Mouse (Mus musculus) forebrain, embryonic 15.5 days (tissue): ENCODE results near the gene Ltbp2. TPM values are rescaled to one million over a fixed set of nuclear protein-coding genes. Genes with fewer than 3 reads are reported as not detected.
A peak's percentile ranks its signal among the peaks of the same experiment; 100 is the strongest.

Source experiments
- ATAC-seq: fragments of 200-750 bp; cut with Nextera tagmentation; replicated peaks from 2 replicates; pipeline ENCODE4 v1.8.0; 2017; ENCODE audit warnings: mild to moderate bottlenecking, moderate TSS enrichment, moderate library complexity
- H3K27ac ChIP-seq: fragments of 300-500 bp; sonication (generic); replicated peaks from 2 replicates; pipeline ENCODE4 v1.5.1; 2015; ENCODE audit warnings: mild to moderate bottlenecking, inconsistent platforms
- H3K27me3 ChIP-seq: fragments of 300-500 bp; sonication (generic); 2 replicates; pipeline ENCODE4 v1.6.1; 2015; ENCODE audit warnings: inconsistent platforms
- H3K36me3 ChIP-seq: fragments of 300-500 bp; sonication (generic); 2 replicates; pipeline ENCODE4 v1.6.1; 2015; ENCODE audit warnings: mild to moderate bottlenecking, inconsistent platforms
- H3K4me1 ChIP-seq: fragments of 300-500 bp; sonication (generic); 2 replicates; pipeline ENCODE4 v1.6.1; 2015; ENCODE audit warnings: inconsistent platforms
- H3K4me2 ChIP-seq: fragments of 300-500 bp; sonication (generic); replicated peaks from 2 replicates; pipeline ENCODE4 v1.6.1; 2015; ENCODE audit warnings: mild to moderate bottlenecking, inconsistent platforms
- H3K4me3 ChIP-seq: fragments of 300-500 bp; sonication (generic); 2 replicates; pipeline ENCODE4 v1.5.1; 2015; ENCODE audit warnings: mild to moderate bottlenecking, inconsistent platforms
- H3K9ac ChIP-seq: fragments of 300-500 bp; sonication (generic); replicated peaks from 2 replicates; pipeline ENCODE4 v1.6.1; 2015; ENCODE audit warnings: mild to moderate bottlenecking, inconsistent platforms
- H3K9me3 ChIP-seq: fragments of 300-500 bp; sonication (generic); 2 replicates; pipeline ENCODE4 v1.6.1; 2016; ENCODE audit warnings: inconsistent platforms
- WGBS: fragments of 180-500 bp; shearing (Covaris S2); methylation state at CpG from one replicate; pipeline ENCODE4 v1.1.7; 2015; ENCODE audit warnings: mixed read lengths; 5-methylcytosine and 5-hydroxymethylcytosine counted together
- polyA plus RNA-seq: library from polyadenylated mRNA; unstranded; fragments of >200 nt; fragmentation: Nextera tagmentation; extraction: Ambion mirVana; gene quantifications from 2 replicates; pipeline ENCODE4 v1.2.1, GENCODE M21; 2015

Gene Ltbp2
- 0.15 and 0.33 TPM in 2 replicates for polyA plus RNA-seq

GRCm38 (mm10) chr12:84876481-84877121 lies at the start of gene Ltbp2:
Gene Ltbp2, minus strand, starts transcription at chr12:84876532.
- Histone ChIP-seq H3K4me1 (peaks cover 15% of the 10 kb centered on the region), H3K27me3 (peaks cover 55% of the 10 kb centered on the region), H3K4me3 (peak within 1 kb of the TSS; percentile 31), H3K9me3 (no peaks in the 10 kb centered on the region), H3K27ac (no peak within 1 kb of the TSS), H3K4me2 (peak within 1 kb of the TSS; percentile 47), H3K36me3 (no peaks in the 10 kb centered on the region), H3K9ac (0 out of 2 replicates have a peak within 1 kb of the TSS, but pooled peaks have one; percentile 4)
- 0 out of 2 replicates have a peak, but pooled peaks have one; percentile 48 for ATAC-seq
- 2% methylated on average over 34 of the region's 34 CpGs for WGBS

GRCm38 (mm10) chr12:84924324-84924723 lies 48.0 kb upstream of the Ltbp2 start:
- no peak overlapping the region for H3K9ac ChIP-seq
- no peak overlapping the region for H3K27ac ChIP-seq
- 0 out of 2 replicates have a peak, but pooled peaks cover 3% of the 10 kb centered on the region for H3K4me1 ChIP-seq
- H3K27me3 ChIP-seq, result no peaks in the 10 kb centered on the region
- no peak overlapping the region for H3K4me3 ChIP-seq
- ATAC-seq, result no peak
- H3K4me2 ChIP-seq, result no peak overlapping the region
- H3K36me3 ChIP-seq, result peaks cover 73% of the 10 kb centered on the region
- H3K9me3 ChIP-seq, result no peaks in the 10 kb centered on the region
- WGBS, result 82% methylated on average over 5 of the region's 5 CpGs

DNA sequence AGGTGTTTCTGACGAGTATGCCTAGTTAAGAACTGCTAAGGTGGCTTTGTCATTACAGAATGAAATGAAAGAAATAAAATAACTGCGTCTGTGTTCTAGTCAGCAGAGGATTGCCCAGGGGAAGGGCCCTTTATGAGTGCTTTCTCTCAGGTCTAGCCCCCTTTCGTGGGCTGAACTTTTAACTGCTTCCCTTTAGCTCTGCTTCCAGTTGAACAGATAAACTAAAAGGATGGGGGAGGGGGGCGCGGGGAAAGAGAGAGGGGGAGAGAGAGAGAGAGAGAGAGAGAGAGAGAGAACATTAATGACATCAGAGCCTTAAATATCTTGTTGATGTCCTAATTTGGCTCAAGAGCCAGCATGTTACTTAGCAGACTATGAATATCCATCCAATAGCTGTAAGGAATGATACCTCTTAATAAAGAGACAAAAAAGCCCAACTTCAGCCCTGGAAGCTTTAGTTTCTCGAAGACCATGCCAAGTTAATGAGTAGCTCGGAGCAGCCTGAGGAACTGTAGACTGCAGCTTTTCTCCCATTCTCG lies 45.6 kb upstream of the Ltbp2 start:
- peaks cover 70% of the 10 kb centered on the region for H3K36me3 ChIP-seq
- 30% methylated on average over 8 of the region's 8 CpGs for WGBS
- H3K9ac ChIP-seq, result no peak overlapping the region
- no peaks in the 10 kb centered on the region for H3K9me3 ChIP-seq
- no peak for ATAC-seq
- H3K27ac ChIP-seq, result peak overlapping the region; percentile 4; the same call in 1 of the 2 replicates
- H3K27me3 ChIP-seq, result no peaks in the 10 kb centered on the region
- 0 out of 2 replicates have a peak, but pooled peaks cover 3% of the 10 kb centered on the region for H3K4me1 ChIP-seq
- no peak overlapping the region for H3K4me3 ChIP-seq
- no peak overlapping the region for H3K4me2 ChIP-seq

- WGBS, result 88% methylated on average over 6 of the region's 6 CpGs
- H3K4me1 ChIP-seq, result 0 out of 2 replicates have a peak, but pooled peaks cover 3% of the 10 kb centered on the region
- no peak overlapping the region for H3K9ac ChIP-seq
- no peaks in the 10 kb centered on the region for H3K9me3 ChIP-seq
- no peak for ATAC-seq
- H3K4me2 ChIP-seq, result no peak overlapping the region
- H3K27me3 ChIP-seq, result no peaks in the 10 kb centered on the region
- no peak overlapping the region for H3K27ac ChIP-seq
- H3K4me3 ChIP-seq, result no peak overlapping the region
- H3K36me3 ChIP-seq, result peaks cover 50% of the 10 kb centered on the region
These were observed 42.5 kb upstream of the Ltbp2 start for GRCm38 (mm10) chr12:84918809-84919208.

GRCm38 (mm10) chr12:84917799-84918198 lies 41.5 kb upstream of the Ltbp2 start:
- H3K4me1 ChIP-seq, result 0 out of 2 replicates have a peak, but pooled peaks cover 6% of the 10 kb centered on the region
- WGBS, result 78% methylated on average over 3 of the region's 3 CpGs
- H3K9me3 ChIP-seq, result no peaks in the 10 kb centered on the region
- ATAC-seq, result no peak
- no peak overlapping the region for H3K27ac ChIP-seq
- no peak overlapping the region for H3K4me2 ChIP-seq
- H3K27me3 ChIP-seq, result no peaks in the 10 kb centered on the region
- H3K9ac ChIP-seq, result no peak overlapping the region
- H3K4me3 ChIP-seq, result no peak overlapping the region
- H3K36me3 ChIP-seq, result peaks cover 45% of the 10 kb centered on the region

DNA sequence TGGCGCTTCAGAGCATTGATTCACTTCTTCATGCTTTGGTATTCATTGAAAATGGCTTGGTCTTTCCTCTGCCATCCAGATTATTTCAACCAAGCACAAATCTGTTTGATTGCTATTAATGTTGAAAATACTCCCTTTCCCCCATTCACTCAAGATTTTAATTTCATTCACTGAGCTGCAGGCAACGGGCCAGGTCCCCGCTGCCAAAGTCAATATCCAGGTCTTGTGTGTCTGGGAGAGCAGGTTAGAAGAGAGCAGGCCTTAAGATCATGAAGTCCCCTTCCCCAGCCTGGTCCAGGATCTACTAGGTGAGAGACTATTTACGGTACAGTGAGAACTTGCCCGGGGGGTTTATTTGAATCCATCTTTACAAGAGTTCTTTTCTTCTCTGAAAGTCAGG lies 38.6 kb upstream of the Ltbp2 start:
- no peaks in the 10 kb centered on the region for H3K27me3 ChIP-seq
- H3K9me3 ChIP-seq, result no peaks in the 10 kb centered on the region
- ATAC-seq, result no peak
- no peak overlapping the region for H3K4me2 ChIP-seq
- no peak overlapping the region for H3K27ac ChIP-seq
- peaks cover 24% of the 10 kb centered on the region for H3K36me3 ChIP-seq
- H3K9ac ChIP-seq, result no peak overlapping the region
- 83% methylated on average over 5 of the region's 5 CpGs for WGBS
- no peak overlapping the region for H3K4me3 ChIP-seq
- H3K4me1 ChIP-seq, result 0 out of 2 replicates have a peak, but pooled peaks cover 9% of the 10 kb centered on the region

DNA sequence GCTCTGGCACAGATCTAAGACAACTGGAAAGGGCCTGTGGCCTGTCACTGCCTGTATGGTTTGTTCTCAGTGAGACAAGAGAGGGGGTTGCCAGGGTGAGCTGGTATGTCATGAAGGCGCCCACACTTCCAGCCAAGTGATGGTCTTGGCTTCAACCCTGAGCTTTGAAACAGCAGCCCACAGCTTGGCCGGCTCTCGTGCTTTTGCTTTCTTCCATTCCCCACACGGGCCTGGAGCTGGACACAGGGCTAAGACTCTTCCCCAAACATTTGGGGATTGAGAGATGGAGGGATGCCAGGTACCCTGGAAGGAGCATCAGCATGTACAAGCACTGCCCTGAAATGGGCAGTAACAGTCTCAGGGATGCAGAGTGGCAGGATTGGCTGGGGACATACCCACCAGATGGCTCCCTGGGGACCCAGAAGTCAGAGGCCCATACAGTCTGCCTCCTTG lies 36.3 kb upstream of the Ltbp2 start:
- H3K36me3 ChIP-seq, result peaks cover 3% of the 10 kb centered on the region; the same call in 1 of the 2 replicates
- WGBS, result 82% methylated on average over 4 of the region's 4 CpGs
- no peak overlapping the region for H3K4me3 ChIP-seq
- 0 out of 2 replicates have a peak, but pooled peaks cover 10% of the 10 kb centered on the region for H3K4me1 ChIP-seq
- H3K27me3 ChIP-seq, result no peaks in the 10 kb centered on the region
- ATAC-seq, result 0 out of 2 replicates have a peak, but pooled peaks have one; percentile 4
- H3K27ac ChIP-seq, result no peak overlapping the region
- no peak overlapping the region for H3K4me2 ChIP-seq
- H3K9me3 ChIP-seq, result no peaks in the 10 kb centered on the region
- H3K9ac ChIP-seq, result no peak overlapping the region

GRCm38 (mm10) chr12:84911640-84912039 lies 35.3 kb upstream of the Ltbp2 start:
- WGBS, result 28% methylated on average over 2 of the region's 2 CpGs
- Histone ChIP-seq H3K27me3 (no peaks in the 10 kb centered on the region), H3K4me1 (0 out of 2 replicates have a peak, but pooled peaks cover 14% of the 10 kb centered on the region), H3K9me3 (no peaks in the 10 kb centered on the region), H3K27ac (peak overlapping the region; percentile 17), H3K4me3 (no peak overlapping the region), H3K36me3 (no peaks in the 10 kb centered on the region), H3K4me2 (no peak overlapping the region), H3K9ac (no peak overlapping the region)
- ATAC-seq, result no peak

- H3K9me3 ChIP-seq, result no peaks in the 10 kb centered on the region
- no peak overlapping the region for H3K4me2 ChIP-seq
- no peak for ATAC-seq
These were observed 33.7 kb upstream of the Ltbp2 start for GRCm38 (mm10) chr12:84910066-84910465.

DNA sequence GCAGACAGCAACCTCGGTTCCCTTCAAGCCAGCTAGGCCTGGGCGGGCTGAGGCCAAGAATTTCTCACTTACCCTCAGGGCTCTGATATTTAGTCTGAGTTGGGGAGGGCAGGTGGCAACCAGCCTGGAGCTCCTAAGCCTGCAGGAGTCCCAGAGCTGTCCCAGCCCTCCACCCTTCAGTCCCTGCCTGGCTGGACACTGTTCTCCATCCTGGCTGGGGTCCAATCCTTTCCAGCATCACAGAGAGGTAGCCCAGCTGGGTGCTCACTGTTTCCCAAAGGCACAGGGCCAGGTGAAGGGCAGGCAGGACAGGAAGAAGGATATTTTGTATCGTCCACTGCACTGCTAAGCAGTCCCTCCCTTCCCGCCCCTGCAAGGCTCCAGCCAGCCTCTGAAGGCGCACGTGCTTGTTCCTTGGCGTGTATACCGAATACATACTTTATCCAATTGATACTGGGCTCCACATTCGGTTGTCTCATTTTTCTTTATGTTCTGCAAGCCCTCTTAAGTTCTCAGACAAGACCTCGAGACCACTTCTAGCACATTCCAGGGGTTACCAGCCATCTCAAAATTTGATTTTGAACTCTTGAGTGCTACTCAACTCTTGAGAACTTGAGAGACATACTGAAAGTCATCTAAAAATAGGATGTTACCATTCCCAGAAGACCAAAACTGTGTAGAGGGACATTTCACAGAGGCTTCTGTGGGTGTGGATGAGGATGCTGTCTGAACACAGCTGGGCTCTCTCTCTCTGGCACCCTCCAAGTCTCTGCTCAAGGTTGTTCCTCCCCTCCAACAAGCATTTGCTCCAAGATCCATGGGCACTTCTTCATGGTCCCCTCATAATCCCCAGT lies 31.5 kb upstream of the Ltbp2 start:
- Histone ChIP-seq H3K9me3 (no peaks in the 10 kb centered on the region), H3K27me3 (no peaks in the 10 kb centered on the region), H3K27ac (peak overlapping the region; percentile 11; the same call in 1 of the 2 replicates), H3K4me1 (0 out of 2 replicates have a peak, but pooled peaks cover 11% of the 10 kb centered on the region), H3K4me2 (no peak overlapping the region), H3K4me3 (no peak overlapping the region), H3K36me3 (no peaks in the 10 kb centered on the region), H3K9ac (no peak overlapping the region)
- WGBS, result 63% methylated on average over 10 of the region's 10 CpGs
- ATAC-seq, result peak; percentile 77

More at GRCm38 (mm10) chr12:84910066-84910465, 33.7 kb upstream of the Ltbp2 start:
- WGBS, result 95% methylated on average over 4 of the region's 4 CpGs
- Histone ChIP-seq H3K36me3 (no peaks in the 10 kb centered on the region), H3K27ac (no peak overlapping the region), H3K4me3 (no peak overlapping the region), H3K27me3 (no peaks in the 10 kb centered on the region), H3K9ac (no peak overlapping the region), H3K4me1 (0 out of 2 replicates have a peak, but pooled peaks cover 14% of the 10 kb centered on the region)

- no peaks in the 10 kb centered on the region for H3K9me3 ChIP-seq
- no peak overlapping the region for H3K4me3 ChIP-seq
- no peaks in the 10 kb centered on the region for H3K36me3 ChIP-seq
- H3K9ac ChIP-seq, result no peak overlapping the region
- H3K4me2 ChIP-seq, result no peak overlapping the region
- ATAC-seq, result peak; percentile 13; the same call in 1 of the 2 replicates
- peak overlapping the region; percentile 11; the same call in 1 of the 2 replicates for H3K27ac ChIP-seq
- H3K27me3 ChIP-seq, result no peaks in the 10 kb centered on the region
- 65% methylated on average over 11 of the region's 12 CpGs for WGBS
- H3K4me1 ChIP-seq, result 0 out of 2 replicates have a peak, but pooled peaks cover 11% of the 10 kb centered on the region
These were observed 30.8 kb upstream of the Ltbp2 start for GRCm38 (mm10) chr12:84907024-84907626.
